Mouse (Mus musculus) NIH3T3 (cell line): ENCODE measurements around the gene Kpna3.
"Not testable (repeated sequence)": the region's sequence is repeated elsewhere in the genome, so short reads cannot be mapped to it uniquely, and the experiment has no call there.

Experiments used
- DNase-seq: peaks from one replicate; pipeline ENCODE4 v3.0.0-alpha.2; 2012; ENCODE audit warnings: low read depth

The Kpna3 gene

GRCm38 (mm10) chr14:61439661-61440559 lies at the start of gene Kpna3:
Gene Kpna3 (minus strand): TSS chr14:61439874.
- peak; percentile 98 for DNase-seq

GRCm38 (mm10) chr14:61460365-61460764 lies 20.7 kb upstream of the Kpna3 start:
- no peak for DNase-seq

GRCm38 (mm10) chr14:61457468-61457867 lies 17.8 kb upstream of the Kpna3 start:
- no peak for DNase-seq

GRCm38 (mm10) chr14:61455571-61455970 lies 15.9 kb upstream of the Kpna3 start:
- DNase-seq = no peak

GRCm38 (mm10) chr14:61453032-61453431 lies 13.4 kb upstream of the Kpna3 start:
- no peak for DNase-seq

GRCm38 (mm10) chr14:61452481-61452880 lies 12.8 kb upstream of the Kpna3 start:
- DNase-seq = no peak

GRCm38 (mm10) chr14:61447775-61448174 lies 8.1 kb upstream of the Kpna3 start:
- DNase-seq = no peak

- DNase-seq = peak; percentile 53
These were observed 473 bp downstream of the Kpna3 start for GRCm38 (mm10) chr14:61439141-61439660.

GRCm38 (mm10) chr14:61438171-61438945 lies 1.3 kb downstream of the Kpna3 start:
- peak; percentile 37 for DNase-seq

- DNase-seq = no peak
These were observed 2.8 kb downstream of the Kpna3 start for GRCm38 (mm10) chr14:61436866-61437265.

- DNase-seq = no peak
These were observed 11.4 kb downstream of the Kpna3 start for GRCm38 (mm10) chr14:61428126-61428787.

- not testable (repeated sequence) for DNase-seq
These were observed 12.6 kb downstream of the Kpna3 start for GRCm38 (mm10) chr14:61427095-61427494.

- no peak for DNase-seq
These were observed 14.5 kb downstream of the Kpna3 start for GRCm38 (mm10) chr14:61425080-61425665.

- DNase-seq = no peak
These were observed 24.0 kb downstream of the Kpna3 start for GRCm38 (mm10) chr14:61415719-61416118.

- peak; percentile 38 for DNase-seq
These were observed 24.4 kb downstream of the Kpna3 start for GRCm38 (mm10) chr14:61415311-61415710.

- no peak for DNase-seq
These were observed 24.9 kb downstream of the Kpna3 start for GRCm38 (mm10) chr14:61414808-61415207.

GRCm38 (mm10) chr14:61414199-61414598 lies 25.5 kb downstream of the Kpna3 start:
- no peak for DNase-seq

- peak; percentile 80 for DNase-seq
These were observed 26.0 kb downstream of the Kpna3 start for GRCm38 (mm10) chr14:61413686-61414085.

- no peak for DNase-seq
These were observed 29.7 kb downstream of the Kpna3 start for GRCm38 (mm10) chr14:61410020-61410419.

GRCm38 (mm10) chr14:61407055-61407454 lies 32.6 kb downstream of the Kpna3 start:
- DNase-seq = no peak

GRCm38 (mm10) chr14:61405761-61406160 lies 33.9 kb downstream of the Kpna3 start:
- DNase-seq = no peak

GRCm38 (mm10) chr14:61404941-61405340 lies 34.7 kb downstream of the Kpna3 start:
- peak; percentile 39 for DNase-seq
